In the genomic region with DNA sequence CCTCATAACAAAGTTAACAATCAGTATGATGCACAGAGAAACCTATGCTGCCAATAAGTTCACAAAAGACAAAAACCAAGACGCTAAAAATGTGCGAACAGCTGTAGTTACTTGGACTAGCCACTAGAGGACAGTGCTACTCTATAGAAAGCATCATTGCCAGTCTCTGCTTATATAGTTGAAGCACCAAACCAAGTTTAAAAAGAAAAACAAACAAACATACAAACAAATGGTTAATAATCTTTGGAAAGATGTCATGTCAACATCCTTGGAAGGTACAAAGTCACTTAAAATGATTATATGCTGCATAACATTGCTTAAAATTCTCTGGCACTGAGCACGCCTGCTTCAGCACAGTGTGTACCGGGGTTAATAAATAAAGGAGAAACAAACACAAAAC, we compare ENCODE assay signal across 7 mouse cellular contexts. TPM values are rescaled to one million over a fixed set of nuclear protein-coding genes. Genes with fewer than 3 reads are reported as not detected.
DNase-seq lines count a peak whose midpoint lies in the region; ATAC-seq and TF ChIP-seq lines count a peak whose summit lies in the region.

No protein-coding gene starts in this region.

- no peak overlapping the region for H3K9ac ChIP-seq in liver, adult 2 months (ENCODE audit: low read depth, low read length)
- no peak overlapping the region for H3K9ac ChIP-seq in liver, embryonic 12.5 days
- H3K9ac ChIP-seq in forebrain, embryonic 16.5 days (replicated peaks; ENCODE audit: low read depth, low read length), result no peak overlapping the region
- no peak overlapping the region for H3K9ac ChIP-seq in neural tube, embryonic 13.5 days

- no peak for TF ChIP-seq POLR2A in liver, adult 2 months (IDR thresholded peaks at IDR 0.05; ENCODE audit: extremely low read depth, insufficient read depth, low read length)

- no peaks in the 10 kb centered on the region for H3K27me3 ChIP-seq in liver, adult 2 months (ENCODE audit: control insufficient read depth, insufficient read depth, low read length)
- peaks cover 35% of the 10 kb centered on the region for H3K27me3 ChIP-seq in liver, embryonic 12.5 days (replicated peaks)
- 0 out of 2 replicates have a peak, but pooled peaks cover 4% of the 10 kb centered on the region for H3K27me3 ChIP-seq in forebrain, embryonic 16.5 days (replicated peaks; ENCODE audit: control insufficient read depth, insufficient read depth, low read length)
- H3K27me3 ChIP-seq in neural tube, embryonic 13.5 days, result peaks cover 7% of the 10 kb centered on the region

- H3K27ac ChIP-seq in liver, adult 2 months (replicated peaks; ENCODE audit: insufficient read depth, low read depth, low read length), result no peak overlapping the region
- no peak overlapping the region for H3K27ac ChIP-seq in liver, embryonic 12.5 days
- no peak overlapping the region for H3K27ac ChIP-seq in forebrain, embryonic 16.5 days (ENCODE audit: low read length)
- H3K27ac ChIP-seq in neural tube, embryonic 13.5 days (replicated peaks), result no peak overlapping the region

- peak; percentile 73 for DNase-seq in liver, adult 2 months (ENCODE audit: extremely low read depth, low read depth, low spot score)
- DNase-seq in adipocyte (ENCODE audit: low spot score), result peak; percentile 35
- no peak for DNase-seq in adrenal gland, adult 18-20 months (ENCODE audit: low spot score in 2 of 2)
- DNase-seq in thymus, postnatal 10 days (ENCODE audit: low spot score in 2 of 2), result no peak

- 16% methylated on average over 4 of the region's 4 CpGs for WGBS in liver, adult 2 months
- WGBS in liver, embryonic 12.5 days (ENCODE audit: insufficient replicate concordance), result 39% methylated on average over 4 of the region's 4 CpGs
- 28% methylated on average over 4 of the region's 4 CpGs for WGBS in forebrain, embryonic 16.5 days
- 41% methylated on average over 4 of the region's 4 CpGs for WGBS in neural tube, embryonic 13.5 days

- H3K4me3 ChIP-seq in liver, adult 2 months (ENCODE audit: insufficient read depth, low read depth, low read length), result no peak overlapping the region
- H3K4me3 ChIP-seq in liver, embryonic 12.5 days, result no peak overlapping the region
- H3K4me3 ChIP-seq in forebrain, embryonic 16.5 days (replicated peaks; ENCODE audit: low read length), result peak overlapping the region; percentile 31
- H3K4me3 ChIP-seq in neural tube, embryonic 13.5 days, result peak overlapping the region; percentile 55

- H3K79me2 ChIP-seq in liver, adult 2 months (ENCODE audit: control insufficient read depth, insufficient read depth, low read length), result no peaks in the 10 kb centered on the region

- H3K4me2 ChIP-seq in liver, embryonic 12.5 days, result no peak overlapping the region
- H3K4me2 ChIP-seq in forebrain, embryonic 16.5 days (ENCODE audit: low read length), result peak overlapping the region; percentile 43
- H3K4me2 ChIP-seq in neural tube, embryonic 13.5 days, result peak overlapping the region; percentile 86

- no peak for ATAC-seq in liver, embryonic 12.5 days
- ATAC-seq in forebrain, embryonic 16.5 days, result peak; percentile 29; the same call in 1 of the 2 replicates
- ATAC-seq in neural tube, embryonic 13.5 days (ENCODE audit: low read depth), result no peak

- peak; percentile 57 for TF ChIP-seq CTCF in liver, adult 2 months (IDR thresholded peaks at IDR 0.05; ENCODE audit: low read depth, low read length)

- no peaks in the 10 kb centered on the region for H3K4me1 ChIP-seq in liver, adult 2 months (ENCODE audit: control insufficient read depth, insufficient read depth, low read length)
- no peaks in the 10 kb centered on the region for H3K4me1 ChIP-seq in liver, embryonic 12.5 days
- peaks cover 28% of the 10 kb centered on the region for H3K4me1 ChIP-seq in forebrain, embryonic 16.5 days (replicated peaks; ENCODE audit: control insufficient read depth, insufficient read depth, low read length)
- H3K4me1 ChIP-seq in neural tube, embryonic 13.5 days (replicated peaks), result peaks cover 43% of the 10 kb centered on the region

- no peaks in the 10 kb centered on the region for H3K36me3 ChIP-seq in liver, adult 2 months (ENCODE audit: control insufficient read depth, insufficient read depth, low read length)
- no peaks in the 10 kb centered on the region for H3K36me3 ChIP-seq in liver, embryonic 12.5 days
- no peaks in the 10 kb centered on the region for H3K36me3 ChIP-seq in forebrain, embryonic 16.5 days (ENCODE audit: control insufficient read depth, insufficient read depth)
- no peaks in the 10 kb centered on the region for H3K36me3 ChIP-seq in neural tube, embryonic 13.5 days

- no peaks in the 10 kb centered on the region for H3K9me3 ChIP-seq in liver, embryonic 12.5 days (replicated peaks)
- H3K9me3 ChIP-seq in forebrain, embryonic 16.5 days (ENCODE audit: control insufficient read depth, low read length), result no peaks in the 10 kb centered on the region
- no peaks in the 10 kb centered on the region for H3K9me3 ChIP-seq in neural tube, embryonic 13.5 days

RNA-seq across cellular contexts. Expression of a gene that starts 5.6 kb away (rescaled TPM):
- 0.20 TPM in 1 of 2 replicates, not detected in the other for total RNA-seq in liver, adult 2 months (2014; rRNA removed)
- polyA plus RNA-seq in liver, adult 2 months (2012; rRNA removed), result 0.04 TPM in 1 of 2 replicates, not detected in the other
- 0.07 and 0.33 TPM in 2 replicates for polyA plus RNA-seq in liver, embryonic 12.5 days (2016; fragmentation: Nextera tagmentation; extraction: Ambion mirVana)
- 22.4 and 35.9 TPM in 2 replicates for polyA plus RNA-seq in forebrain, embryonic 16.5 days (2015; fragmentation: Nextera tagmentation; extraction: Ambion mirVana)
- 20.1 and 21.0 TPM in 2 replicates for polyA plus RNA-seq in neural tube, embryonic 13.5 days (2015; fragmentation: Nextera tagmentation; extraction: Ambion mirVana)
- 1 to 10 TPM in 1 of 2 experiments, under 1 TPM in 1; 0.96 to 1.2 TPM for total RNA-seq in adrenal gland, adult 18-20 months (2021)

Comparison
In these comparisons a context has a peak if more than half of its experiments do, and no peak if none do; other contexts are left out.
1. DNase-seq: peak in liver, adult 2 months (single experiment) and adipocyte (single experiment); none in adrenal gland, adult 18-20 months (0 of 2) and thymus, postnatal 10 days (0 of 2).
2. H3K4me3 ChIP-seq: peak in forebrain, embryonic 16.5 days (single experiment) and neural tube, embryonic 13.5 days (single experiment); none in liver, adult 2 months (single experiment) and liver, embryonic 12.5 days (single experiment).
3. RNA of a gene that starts 5.6 kb away (polyA plus RNA-seq): 22.4 to 35.9 TPM in forebrain, embryonic 16.5 days and 20.1 to 21.0 TPM in neural tube, embryonic 13.5 days; 0.07 to 0.33 TPM in liver, embryonic 12.5 days and 0.04 TPM in liver, adult 2 months; every median in the first group is over 10 times any median in the second.